In the genomic region with DNA sequence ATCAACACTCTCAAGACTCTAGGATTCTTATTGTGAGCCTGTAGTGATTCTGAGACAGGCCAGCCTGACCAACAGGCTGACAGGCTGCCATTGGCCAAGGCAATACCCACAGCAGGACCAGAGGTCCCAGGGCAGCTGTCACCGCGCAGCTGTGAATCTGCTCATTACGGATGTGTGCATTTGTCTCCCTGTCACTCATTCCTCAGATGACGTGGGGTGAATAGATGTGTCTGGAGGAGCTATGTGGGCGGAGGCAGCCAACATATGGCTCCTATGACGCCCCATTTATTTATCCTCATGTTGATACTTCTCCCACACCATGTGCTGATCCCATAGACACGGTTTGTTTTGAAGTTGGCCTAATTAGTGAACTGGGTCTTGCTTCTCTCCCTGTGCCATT, we compare ENCODE assay signal across 26 mouse cellular contexts. TPM values are rescaled to one million over a fixed set of nuclear protein-coding genes. Genes with fewer than 3 reads are reported as not detected.
DNase-seq lines count a peak whose midpoint lies in the region; ATAC-seq and TF ChIP-seq lines count a peak whose summit lies in the region.
"Had no signal": no experiment of that assay in that cellular context is flagged by ENCODE, and none has a peak within 500 bp of the region (broad histone marks: within the 10 kb centered on the region; RNA-seq: fewer than 3 reads in every experiment).

No protein-coding gene starts in this region.

- no peak overlapping the region for H3K4me2 ChIP-seq in limb, embryonic 13.5 days (replicated peaks)
- no peak overlapping the region for H3K4me2 ChIP-seq in hindbrain, postnatal 0 days (ENCODE audit: low read depth, low read length)
- H3K4me2 ChIP-seq: embryonic facial prominence, embryonic 12.5 days; heart, embryonic 12.5 days; limb, embryonic 15.5 days; liver, embryonic 13.5 days had no signal

- DNase-seq in heart, adult 11 months = peak; percentile 71
- DNase-seq in heart, adult 8-10 months (ENCODE audit: low spot score) = no peak
- DNase-seq in limb, embryonic 10.5 days (ENCODE audit: low spot score) = no peak
- peak; percentile 52 for DNase-seq in brain, embryonic 14.5 days (ENCODE audit: low read depth)
- DNase-seq in hindbrain, postnatal 0 days (ENCODE audit: low spot score) = peak; percentile 20
- DNase-seq in spleen, postnatal 36 days (ENCODE audit: low spot score in 2 of 2) = no peak
- DNase-seq: adrenal gland, postnatal 25 days; B cell, adult 2 months; cerebellum, adult 18-20 months; cerebellum, postnatal 10 days; gastrocnemius, postnatal 14 days; heart, adult 18-20 months; heart, postnatal 4 days; kidney, adult 11 months; kidney, postnatal 14 days; layer of hippocampus, adult 9-11 months; liver, embryonic 13.5 days; lung, adult 18-20 months; thymus, postnatal 4 days had no signal

- H3K4me1 ChIP-seq in limb, embryonic 13.5 days = no peaks in the 10 kb centered on the region
- no peaks in the 10 kb centered on the region for H3K4me1 ChIP-seq in limb, embryonic 10.5 days
- no peaks in the 10 kb centered on the region for H3K4me1 ChIP-seq in hindbrain, postnatal 0 days (ENCODE audit: insufficient read depth, low read length)
- H3K4me1 ChIP-seq: embryonic facial prominence, embryonic 12.5 days; heart, embryonic 12.5 days; limb, embryonic 15.5 days; liver, embryonic 13.5 days had no signal

- H3K27me3 ChIP-seq in limb, embryonic 13.5 days = no peaks in the 10 kb centered on the region
- no peaks in the 10 kb centered on the region for H3K27me3 ChIP-seq in limb, embryonic 10.5 days (ENCODE audit: low read depth, poor library complexity, severe bottlenecking)
- no peaks in the 10 kb centered on the region for H3K27me3 ChIP-seq in hindbrain, postnatal 0 days (ENCODE audit: insufficient read depth, low read length)
- H3K27me3 ChIP-seq: embryonic facial prominence, embryonic 12.5 days; heart, embryonic 12.5 days; limb, embryonic 15.5 days; liver, embryonic 13.5 days had no signal

- WGBS in limb, embryonic 13.5 days = 77% methylated on average over 7 of the region's 7 CpGs
- WGBS in limb, embryonic 10.5 days = 85% methylated on average over 7 of the region's 7 CpGs
- WGBS in hindbrain, postnatal 0 days = 55% methylated on average over 7 of the region's 7 CpGs

- TF ChIP-seq CTCF in brain, embryonic 14.5 days (IDR thresholded peaks at IDR 0.05; ENCODE audit: borderline replicate concordance, extremely low read depth, insufficient read depth, insufficient read length) = no peak
- no peak for TF ChIP-seq CTCF in hindbrain, postnatal 0 days (IDR thresholded peaks at IDR 0.05; ENCODE audit: low read depth)

- no peak for TF ChIP-seq POLR2A in brain, embryonic 14.5 days (IDR thresholded peaks at IDR 0.05; ENCODE audit: borderline replicate concordance, extremely low read depth, insufficient read depth, insufficient read length, poor library complexity, severe bottlenecking)

- no peaks in the 10 kb centered on the region for H3K9me3 ChIP-seq in limb, embryonic 13.5 days
- no peaks in the 10 kb centered on the region for H3K9me3 ChIP-seq in limb, embryonic 10.5 days (replicated peaks)
- H3K9me3 ChIP-seq in hindbrain, postnatal 0 days (ENCODE audit: low read length) = no peaks in the 10 kb centered on the region
- H3K9me3 ChIP-seq: embryonic facial prominence, embryonic 12.5 days; heart, embryonic 12.5 days; limb, embryonic 15.5 days; liver, embryonic 13.5 days had no signal

- peak; percentile 40; the same call in 1 of the 2 replicates for ATAC-seq in limb, embryonic 13.5 days (ENCODE audit: low FRiP score, low read depth)
- ATAC-seq in hindbrain, postnatal 0 days = no peak; the same call in 1 of the 2 replicates
- ATAC-seq: inflammation-experienced regulatory T-cells, adult 6 months; lung, postnatal 0 days had no signal

- H3K4me3 ChIP-seq in limb, embryonic 13.5 days = no peak overlapping the region
- no peak overlapping the region for H3K4me3 ChIP-seq in limb, embryonic 10.5 days
- H3K4me3 ChIP-seq in hindbrain, postnatal 0 days (ENCODE audit: low read length) = no peak overlapping the region
- H3K4me3 ChIP-seq: embryonic facial prominence, embryonic 12.5 days; heart, embryonic 12.5 days; limb, embryonic 15.5 days; liver, embryonic 13.5 days had no signal

- H3K9ac ChIP-seq in limb, embryonic 13.5 days = no peak overlapping the region
- no peak overlapping the region for H3K9ac ChIP-seq in hindbrain, postnatal 0 days (replicated peaks; ENCODE audit: low read length)
- H3K9ac ChIP-seq: embryonic facial prominence, embryonic 12.5 days; heart, embryonic 12.5 days; limb, embryonic 15.5 days; liver, embryonic 13.5 days had no signal

- H3K27ac ChIP-seq in limb, embryonic 13.5 days = no peak overlapping the region
- no peak overlapping the region for H3K27ac ChIP-seq in limb, embryonic 10.5 days
- no peak overlapping the region for H3K27ac ChIP-seq in hindbrain, postnatal 0 days
- H3K27ac ChIP-seq: embryonic facial prominence, embryonic 12.5 days; limb, embryonic 15.5 days; liver, embryonic 13.5 days; macrophage had no signal

- no peaks in the 10 kb centered on the region for H3K36me3 ChIP-seq in limb, embryonic 13.5 days
- H3K36me3 ChIP-seq in limb, embryonic 10.5 days = no peaks in the 10 kb centered on the region
- no peaks in the 10 kb centered on the region for H3K36me3 ChIP-seq in hindbrain, postnatal 0 days (ENCODE audit: insufficient read depth, low read length)
- H3K36me3 ChIP-seq: embryonic facial prominence, embryonic 12.5 days; heart, embryonic 12.5 days; limb, embryonic 15.5 days; liver, embryonic 13.5 days had no signal

RNA-seq across cellular contexts. Expression of a gene that starts 58.3 kb away (rescaled TPM):
- 10 to 100 TPM; 17.2 to 24.1 (median 19.5) TPM for total RNA-seq in heart, adult 8-10 months (2022)
- 3.7 and 4.5 TPM in 2 replicates for polyA plus RNA-seq in limb, embryonic 13.5 days (2015; fragmentation: Nextera tagmentation; extraction: Ambion mirVana)
- polyA plus RNA-seq in limb, embryonic 10.5 days (2016; fragmentation: Nextera tagmentation; extraction: Ambion mirVana) = 2.3 and 3.6 TPM in 2 replicates
- polyA plus RNA-seq in brain, embryonic 14.5 days (2012; rRNA removed) = 1.1 and 1.7 TPM in 2 replicates
- total RNA-seq in hindbrain, postnatal 0 days (2014; rRNA removed) = 1.3 and 3.1 TPM in 2 replicates
- polyA plus RNA-seq in hindbrain, postnatal 0 days (2015; fragmentation: Nextera tagmentation; extraction: Ambion mirVana) = 1.5 and 1.7 TPM in 2 replicates

Comparison
In these comparisons a context has a peak if more than half of its experiments do, and no peak if none do; other contexts are left out.
1. DNase-seq: peak in heart, adult 11 months (single experiment), brain, embryonic 14.5 days (single experiment) and hindbrain, postnatal 0 days (single experiment); none in heart, adult 8-10 months (single experiment), limb, embryonic 10.5 days (single experiment) and spleen, postnatal 36 days (0 of 2).